Mouse (Mus musculus) ES-Bruce4 (cell line): ENCODE data around the gene Exosc10.

Source experiments
- CTCF ChIP-seq: IDR thresholded peaks from one replicate; pipeline ENCODE4 v1.8.1; 2011; ENCODE audit warnings: low read depth, low read length
- EP300 ChIP-seq: IDR thresholded peaks from 2 replicates; pipeline ENCODE4 v1.6.1; 2011; ENCODE audit warnings: low read depth, low read length; ENCODE audit not compliant: insufficient read depth
- POLR2A ChIP-seq: IDR thresholded peaks from one replicate; pipeline ENCODE4 v1.8.1; 2011; ENCODE audit warnings: low read length; ENCODE audit not compliant: insufficient read depth

- TF ChIP-seq POLR2A = no peak
- TF ChIP-seq CTCF = no peak
- no peak for TF ChIP-seq EP300
Measured at GRCm38 (mm10) chr4:148613738-148614137, 55.5 kb downstream of the Exosc10 start.
